In the genomic region with DNA sequence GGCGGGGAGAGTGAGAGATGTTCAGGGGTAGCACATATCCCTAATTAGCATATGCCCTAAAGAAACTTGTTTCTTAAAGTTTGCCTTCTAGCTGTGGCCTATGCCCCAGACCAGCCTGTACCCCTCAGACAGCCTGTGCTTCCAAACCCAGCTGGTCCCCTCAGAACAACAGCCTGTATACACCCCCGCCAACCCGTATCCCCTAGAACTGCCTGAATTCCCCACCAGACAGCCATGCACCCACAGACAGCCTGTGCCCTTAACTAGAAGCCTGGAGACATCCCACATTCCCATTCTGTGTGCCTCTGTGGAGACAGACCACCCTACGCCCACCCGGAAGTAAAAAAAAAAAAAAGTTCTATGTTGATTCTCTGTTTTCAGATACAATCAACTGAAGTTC, we compare ENCODE assay signal across 33 mouse cellular contexts. TPM values are rescaled to one million over a fixed set of nuclear protein-coding genes. Genes with fewer than 3 reads are reported as not detected.
DNase-seq lines count a peak whose midpoint lies in the region; ATAC-seq and TF ChIP-seq lines count a peak whose summit lies in the region.
"Had no signal": no experiment of that assay in that cellular context is flagged by ENCODE, and none has a peak within 500 bp of the region (broad histone marks: within the 10 kb centered on the region; RNA-seq: fewer than 3 reads in every experiment).

No protein-coding gene starts in this region.

- H3K4me1 ChIP-seq in heart, embryonic 15.5 days (replicated peaks): peaks cover 27% of the 10 kb centered on the region
- no peaks in the 10 kb centered on the region for H3K4me1 ChIP-seq in ES-Bruce4 (ENCODE audit: control insufficient read depth, insufficient read depth, low read length)
- H3K4me1 ChIP-seq: embryonic facial prominence, embryonic 12.5 days; stomach, embryonic 15.5 days had no signal

- 87% methylated on average over 5 of the region's 5 CpGs for WGBS in heart, embryonic 15.5 days

- DNase-seq in heart, postnatal 25 days (ENCODE audit: low spot score): no peak
- peak; percentile 83 to 93 for DNase-seq in layer of hippocampus, adult 18-20 months (ENCODE audit: low spot score in 2 of 2)
- peak; percentile 63 to 89 for DNase-seq in layer of hippocampus, postnatal 14 days (ENCODE audit: low spot score in 2 of 2)
- DNase-seq in cerebellum, adult 8-10 months: no peak
- no peak for DNase-seq in gastrocnemius, postnatal 10 days
- no peak for DNase-seq in lung, postnatal 25 days (ENCODE audit: low spot score)
- DNase-seq: adrenal gland, adult 2 months; adrenal gland, postnatal 36 days; cerebellum, adult 9-10 months; embryo, embryonic 11 days; kidney, adult 18-20 months; kidney, postnatal 36 days; liver; lung, adult 2 months; lung, postnatal 10 days; midbrain, embryonic 14.5 days; retina, postnatal 1 day; right cerebral cortex, postnatal 14 days had no signal

- no peak for TF ChIP-seq EP300 in ES-Bruce4 (IDR thresholded peaks at IDR 0.05; ENCODE audit: insufficient read depth, low read depth, low read length)

- H3K9ac ChIP-seq in heart, embryonic 15.5 days: no peak overlapping the region
- H3K9ac ChIP-seq in ES-Bruce4 (ENCODE audit: low read depth, poor library complexity, severe bottlenecking): peak overlapping the region; percentile 89
- H3K9ac ChIP-seq: embryonic facial prominence, embryonic 12.5 days; hindbrain, embryonic 15.5 days; liver, embryonic 14.5 days; neural tube, embryonic 15.5 days; stomach, embryonic 15.5 days had no signal

- H3K27ac ChIP-seq in heart, embryonic 15.5 days: no peak overlapping the region
- no peak overlapping the region for H3K27ac ChIP-seq in ES-Bruce4 (ENCODE audit: insufficient read depth, low read length)
- H3K27ac ChIP-seq: embryonic facial prominence, embryonic 12.5 days; hindbrain, embryonic 15.5 days; liver, embryonic 14.5 days; neural tube, embryonic 15.5 days; stomach, embryonic 15.5 days had no signal

- intact Hi-C loops in heart, postnatal 25 days (cut with DNase I): no loop called here

- 0 out of 2 replicates have a peak overlapping the region, but pooled peaks have one; percentile 73 for H3K4me2 ChIP-seq in heart, embryonic 15.5 days
- H3K4me2 ChIP-seq: embryonic facial prominence, embryonic 12.5 days; hindbrain, embryonic 15.5 days; neural tube, embryonic 15.5 days; stomach, embryonic 15.5 days had no signal

- ATAC-seq in heart, embryonic 15.5 days (replicated peaks; ENCODE audit: insufficient number of reproducible peaks, insufficient read depth, low FRiP score, low read depth): no peak
- ATAC-seq: forebrain, embryonic 14.5 days; inflammation-experienced regulatory T-cells, adult 6 months had no signal

- H3K36me3 ChIP-seq in heart, embryonic 15.5 days: no peaks in the 10 kb centered on the region
- H3K36me3 ChIP-seq in ES-Bruce4 (ENCODE audit: control insufficient read depth, insufficient read depth, low read length, poor library complexity, severe bottlenecking): no peaks in the 10 kb centered on the region
- H3K36me3 ChIP-seq: embryonic facial prominence, embryonic 12.5 days; hindbrain, embryonic 15.5 days; neural tube, embryonic 15.5 days; stomach, embryonic 15.5 days had no signal

- no peaks in the 10 kb centered on the region for H3K9me3 ChIP-seq in heart, embryonic 15.5 days (replicated peaks)
- no peaks in the 10 kb centered on the region for H3K9me3 ChIP-seq in ES-Bruce4 (replicated peaks; ENCODE audit: control insufficient read depth, insufficient read depth, low read length, poor library complexity, severe bottlenecking)
- H3K9me3 ChIP-seq: embryonic facial prominence, embryonic 12.5 days; hindbrain, embryonic 15.5 days; neural tube, embryonic 15.5 days; stomach, embryonic 15.5 days had no signal

- TF ChIP-seq POLR2A in ES-Bruce4 (IDR thresholded peaks at IDR 0.05; ENCODE audit: insufficient read depth, low read length): no peak

- peaks cover 50% of the 10 kb centered on the region for H3K27me3 ChIP-seq in heart, embryonic 15.5 days
- H3K27me3 ChIP-seq in ES-Bruce4 (ENCODE audit: control insufficient read depth, insufficient read depth, low read length, poor library complexity, severe bottlenecking): no peaks in the 10 kb centered on the region
- H3K27me3 ChIP-seq: CH12.LX had no signal

- no peak for TF ChIP-seq CTCF in ES-Bruce4 (IDR thresholded peaks at IDR 0.05; ENCODE audit: low read depth, low read length)

- no peak overlapping the region for H3K4me3 ChIP-seq in heart, embryonic 15.5 days
- H3K4me3 ChIP-seq in ES-Bruce4 (ENCODE audit: low read depth, low read length): peak overlapping the region; percentile 33
- H3K4me3 ChIP-seq: embryonic facial prominence, embryonic 12.5 days; hindbrain, embryonic 15.5 days; neural tube, embryonic 15.5 days; stomach, embryonic 15.5 days had no signal

RNA-seq across cellular contexts. Expression of gene Cacng6, which starts 1.1 kb away (rescaled TPM):
- 17.8 and 20.7 TPM in 2 replicates for polyA plus RNA-seq in heart, embryonic 15.5 days (2015; fragmentation: Nextera tagmentation; extraction: Ambion mirVana)
- under 1 TPM; 0.45 to 0.70 TPM for total RNA-seq in heart, postnatal 25 days (2021)
- 16.6 and 17.6 TPM in 2 replicates for polyA plus RNA-seq in ES-Bruce4 (2011; ENCODE audit: insufficient read depth, insufficient read length, low read depth, missing spikeins)
- 1 to 10 TPM; 1.3 to 1.5 TPM for total RNA-seq in layer of hippocampus, adult 18-20 months (2021)
- 1 to 10 TPM; 1.8 to 1.9 TPM for total RNA-seq in layer of hippocampus, postnatal 14 days (2021)
- total RNA-seq in gastrocnemius, postnatal 10 days (2021): 10 to 100 TPM; 80.3 to 88.7 TPM
- total RNA-seq: adrenal gland, postnatal 36 days; CH12.LX; hematopoietic stem cell, adult 5-6 weeks; monocyte, adult 5-6 weeks had no signal
- polyA plus RNA-seq: adrenal gland, adult 2 months; gonadal fat pad, adult 2 months; hindbrain, embryonic 15.5 days; inflammation-experienced regulatory T-cells, adult 6 months; liver, embryonic 14.5 days; midbrain, embryonic 14.5 days; small intestine, adult 2 months had no signal

RNA-seq across cellular contexts. Expression of gene Cacng8, which starts 34.7 kb away (rescaled TPM):
- 0.61 and 0.83 TPM in 2 replicates for polyA plus RNA-seq in heart, embryonic 15.5 days (2015; fragmentation: Nextera tagmentation; extraction: Ambion mirVana)
- total RNA-seq in heart, postnatal 25 days (2021): not detected
- 5.2 and 7.6 TPM in 2 replicates for polyA plus RNA-seq in ES-Bruce4 (2011; ENCODE audit: insufficient read depth, insufficient read length, low read depth, missing spikeins)
- total RNA-seq in layer of hippocampus, adult 18-20 months (2021): 100 to 1,000 TPM; 368 to 411 TPM
- 100 to 1,000 TPM; 388 to 402 TPM for total RNA-seq in layer of hippocampus, postnatal 14 days (2021)
- under 1 TPM in 1 of 2 experiments, not detected in 1; 0.43 TPM for total RNA-seq in gastrocnemius, postnatal 10 days (2021)
- total RNA-seq: gastrocnemius, adult 18-20 months; hematopoietic stem cell, adult 5-6 weeks; monocyte, adult 5-6 weeks had no signal
- polyA plus RNA-seq: inflammation-experienced regulatory T-cells, adult 6 months; lung, adult 2 months had no signal

Comparison
In these comparisons a context has a peak if more than half of its experiments do, and no peak if none do; other contexts are left out.
1. DNase-seq: peak in layer of hippocampus, adult 18-20 months (2 of 2) and layer of hippocampus, postnatal 14 days (2 of 2); none in heart, postnatal 25 days (single experiment), cerebellum, adult 8-10 months (single experiment), gastrocnemius, postnatal 10 days (single experiment) and lung, postnatal 25 days (single experiment).
2. RNA of gene Cacng6, which starts 1.1 kb away (total RNA-seq): 80.3 to 88.7 TPM in gastrocnemius, postnatal 10 days; 1.8 to 1.9 TPM in layer of hippocampus, postnatal 14 days, 1.3 to 1.5 TPM in layer of hippocampus, adult 18-20 months and 0.45 to 0.70 TPM in heart, postnatal 25 days; every median in the first group is over 10 times any median in the second.
3. RNA of gene Cacng8, which starts 34.7 kb away (total RNA-seq): 368 to 411 TPM in layer of hippocampus, adult 18-20 months and 388 to 402 TPM in layer of hippocampus, postnatal 14 days; 0.43 TPM in gastrocnemius, postnatal 10 days and not detected in heart, postnatal 25 days; every median in the first group is over 100 times any median in the second.